8 mouse cellular contexts compared by ENCODE assay signal in genomic region chr5:114978888-114979249, GRCm38 (mm10). TPM values are rescaled to one million over a fixed set of nuclear protein-coding genes. Genes with fewer than 3 reads are reported as not detected.
DNase-seq lines count a peak whose midpoint lies in the region; ATAC-seq and TF ChIP-seq lines count a peak whose summit lies in the region.

No protein-coding gene starts in this region.

- peak overlapping the region; percentile 76 for H3K4me2 ChIP-seq in lung, embryonic 14.5 days
- peak overlapping the region; percentile 80 for H3K4me2 ChIP-seq in forebrain, embryonic 12.5 days
- H3K4me2 ChIP-seq in midbrain, embryonic 15.5 days = peak overlapping the region; percentile 80

- 0 out of 2 replicates have a peak, but pooled peaks cover 2% of the 10 kb centered on the region for H3K4me1 ChIP-seq in lung, embryonic 14.5 days (ENCODE audit: insufficient read depth)
- H3K4me1 ChIP-seq in bone marrow, adult 2 months (ENCODE audit: control insufficient read depth, insufficient read depth, low read length) = no peaks in the 10 kb centered on the region
- peaks cover 19% of the 10 kb centered on the region for H3K4me1 ChIP-seq in forebrain, embryonic 12.5 days
- peaks cover 13% of the 10 kb centered on the region for H3K4me1 ChIP-seq in midbrain, embryonic 15.5 days

- no peaks in the 10 kb centered on the region for H3K27me3 ChIP-seq in lung, embryonic 14.5 days (ENCODE audit: insufficient read depth, low read length)
- no peaks in the 10 kb centered on the region for H3K27me3 ChIP-seq in forebrain, embryonic 12.5 days
- no peaks in the 10 kb centered on the region; the same call in 1 of the 2 replicates for H3K27me3 ChIP-seq in midbrain, embryonic 15.5 days (replicated peaks)

- peak overlapping the region; percentile 40 for H3K4me3 ChIP-seq in lung, embryonic 14.5 days (ENCODE audit: low read depth, low read length)
- peak overlapping the region; percentile 16 for H3K4me3 ChIP-seq in bone marrow, adult 2 months (replicated peaks; ENCODE audit: control insufficient read depth, low read depth, low read length)
- peak overlapping the region; percentile 39 for H3K4me3 ChIP-seq in forebrain, embryonic 12.5 days (replicated peaks)
- H3K4me3 ChIP-seq in midbrain, embryonic 15.5 days = peak overlapping the region; percentile 36

- no peak for TF ChIP-seq CTCF in lung, embryonic 14.5 days (IDR thresholded peaks at IDR 0.05; ENCODE audit: low read depth)
- TF ChIP-seq CTCF in bone marrow, adult 2 months (IDR thresholded peaks at IDR 0.05; ENCODE audit: control insufficient read depth, insufficient read depth, low read length) = peak; percentile 44

- H3K9me3 ChIP-seq in lung, embryonic 14.5 days (ENCODE audit: low read depth, low read length) = no peaks in the 10 kb centered on the region
- no peaks in the 10 kb centered on the region for H3K9me3 ChIP-seq in forebrain, embryonic 12.5 days
- no peaks in the 10 kb centered on the region for H3K9me3 ChIP-seq in midbrain, embryonic 15.5 days

- 4% methylated on average over 6 of the region's 6 CpGs for WGBS in lung, embryonic 14.5 days
- WGBS in bone marrow, adult 2 months = 3% methylated on average over 6 of the region's 6 CpGs
- 2% methylated on average over 6 of the region's 6 CpGs for WGBS in forebrain, embryonic 12.5 days
- WGBS in midbrain, embryonic 15.5 days = 2% methylated on average over 6 of the region's 6 CpGs

- TF ChIP-seq POLR2A in bone marrow, adult 2 months (IDR thresholded peaks at IDR 0.05; ENCODE audit: borderline replicate concordance, control insufficient read depth, low read depth, low read length) = no peak

- DNase-seq in lung, embryonic 14.5 days = peak; percentile 79
- no peak for DNase-seq in lung, postnatal 25 days (ENCODE audit: low spot score)
- peak; percentile 31 for DNase-seq in kidney, postnatal 14 days
- DNase-seq in thymus, postnatal 10 days (ENCODE audit: low spot score in 2 of 2) = no peak
- no peak for DNase-seq in frontal cortex, postnatal 14 days (ENCODE audit: low spot score in 2 of 2)

- no peak overlapping the region for H3K27ac ChIP-seq in lung, embryonic 14.5 days (ENCODE audit: low read depth)
- H3K27ac ChIP-seq in bone marrow, adult 2 months (ENCODE audit: control insufficient read depth, insufficient read depth, low read depth, low read length, poor library complexity) = no peak overlapping the region
- no peak overlapping the region for H3K27ac ChIP-seq in forebrain, embryonic 12.5 days
- no peak overlapping the region for H3K27ac ChIP-seq in midbrain, embryonic 15.5 days

- peak overlapping the region; percentile 41 for H3K9ac ChIP-seq in lung, embryonic 14.5 days
- H3K9ac ChIP-seq in forebrain, embryonic 12.5 days = no peak overlapping the region
- no peak overlapping the region; the same call in 1 of the 2 replicates for H3K9ac ChIP-seq in midbrain, embryonic 15.5 days

- ATAC-seq in lung, embryonic 14.5 days (ENCODE audit: insufficient read depth) = peak; percentile 64; the same call in 1 of the 2 replicates
- no peak for ATAC-seq in forebrain, embryonic 12.5 days (ENCODE audit: low FRiP score)
- no peak for ATAC-seq in midbrain, embryonic 15.5 days (replicated peaks)

- no peaks in the 10 kb centered on the region for H3K36me3 ChIP-seq in lung, embryonic 14.5 days (ENCODE audit: insufficient read depth)
- H3K36me3 ChIP-seq in forebrain, embryonic 12.5 days (replicated peaks) = no peaks in the 10 kb centered on the region
- no peaks in the 10 kb centered on the region for H3K36me3 ChIP-seq in midbrain, embryonic 15.5 days (replicated peaks)

RNA-seq across cellular contexts. Expression of gene Hnf1a, which starts 8.0 kb away (rescaled TPM):
- polyA plus RNA-seq in lung, embryonic 14.5 days (2014; fragmentation: Nextera tagmentation; extraction: Ambion mirVana) = 0.05 TPM in 1 of 2 replicates, not detected in the other
- polyA plus RNA-seq in bone marrow, adult 2 months (2011; ENCODE audit: insufficient read depth, insufficient read length, low replicate concordance, missing spikeins) = not detected in 2 replicates
- polyA plus RNA-seq in forebrain, embryonic 12.5 days (2016; fragmentation: Nextera tagmentation; extraction: Ambion mirVana) = not detected in 2 replicates
- polyA plus RNA-seq in midbrain, embryonic 15.5 days (2015; fragmentation: Nextera tagmentation; extraction: Ambion mirVana) = 0.05 and 0.10 TPM in 2 replicates

RNA-seq across cellular contexts. Expression of gene Sppl3, which starts 32.1 kb away (rescaled TPM):
- polyA plus RNA-seq in lung, embryonic 14.5 days (2014; fragmentation: Nextera tagmentation; extraction: Ambion mirVana) = 32.8 and 39.6 TPM in 2 replicates
- 33.9 and 44.8 TPM in 2 replicates for polyA plus RNA-seq in bone marrow, adult 2 months (2011; ENCODE audit: insufficient read depth, insufficient read length, low replicate concordance, missing spikeins)
- 13.8 and 19.1 TPM in 2 replicates for polyA plus RNA-seq in forebrain, embryonic 12.5 days (2016; fragmentation: Nextera tagmentation; extraction: Ambion mirVana)
- polyA plus RNA-seq in midbrain, embryonic 15.5 days (2015; fragmentation: Nextera tagmentation; extraction: Ambion mirVana) = 35.1 and 47.1 TPM in 2 replicates

RNA-seq across cellular contexts. Expression of gene 2210016L21Rik, which starts 36.9 kb away (rescaled TPM):
- polyA plus RNA-seq in lung, embryonic 14.5 days (2014; fragmentation: Nextera tagmentation; extraction: Ambion mirVana) = 44.3 and 50.6 TPM in 2 replicates
- 9.7 and 15.9 TPM in 2 replicates for polyA plus RNA-seq in bone marrow, adult 2 months (2011; ENCODE audit: insufficient read depth, insufficient read length, low replicate concordance, missing spikeins)
- 57.9 and 61.0 TPM in 2 replicates for polyA plus RNA-seq in forebrain, embryonic 12.5 days (2016; fragmentation: Nextera tagmentation; extraction: Ambion mirVana)
- polyA plus RNA-seq in midbrain, embryonic 15.5 days (2015; fragmentation: Nextera tagmentation; extraction: Ambion mirVana) = 116 and 122 TPM in 2 replicates

RNA-seq across cellular contexts. Expression of gene Oasl1, which starts 55.8 kb away (rescaled TPM):
- polyA plus RNA-seq in lung, embryonic 14.5 days (2014; fragmentation: Nextera tagmentation; extraction: Ambion mirVana) = 0.50 TPM in 2 replicates
- 8.7 and 13.5 TPM in 2 replicates for polyA plus RNA-seq in bone marrow, adult 2 months (2011; ENCODE audit: insufficient read depth, insufficient read length, low replicate concordance, missing spikeins)
- 0.26 TPM in 1 of 2 replicates, not detected in the other for polyA plus RNA-seq in forebrain, embryonic 12.5 days (2016; fragmentation: Nextera tagmentation; extraction: Ambion mirVana)
- polyA plus RNA-seq in midbrain, embryonic 15.5 days (2015; fragmentation: Nextera tagmentation; extraction: Ambion mirVana) = 0.40 and 0.68 TPM in 2 replicates

Comparison
In these comparisons a context has a peak if more than half of its experiments do, and no peak if none do; other contexts are left out.
1. DNase-seq: peak in lung, embryonic 14.5 days (single experiment) and kidney, postnatal 14 days (single experiment); none in lung, postnatal 25 days (single experiment), thymus, postnatal 10 days (0 of 2) and frontal cortex, postnatal 14 days (0 of 2).
2. Peak in every context shown above with its lines, with median percentiles within 50 percentile points of each other: H3K4me2 ChIP-seq and H3K4me3 ChIP-seq.